Mouse (Mus musculus) ovary, adult 18-20 months (tissue): Measurements from ENCODE around the gene Atp5d.
A peak's percentile ranks its signal among the peaks of the same experiment; 100 is the strongest.

Experiments
- DNase-seq: peaks from one replicate; pipeline ENCODE4 v3.0.0; 2022; ENCODE audit warnings: low spot score, mixed read lengths

The Atp5d gene

DNA sequence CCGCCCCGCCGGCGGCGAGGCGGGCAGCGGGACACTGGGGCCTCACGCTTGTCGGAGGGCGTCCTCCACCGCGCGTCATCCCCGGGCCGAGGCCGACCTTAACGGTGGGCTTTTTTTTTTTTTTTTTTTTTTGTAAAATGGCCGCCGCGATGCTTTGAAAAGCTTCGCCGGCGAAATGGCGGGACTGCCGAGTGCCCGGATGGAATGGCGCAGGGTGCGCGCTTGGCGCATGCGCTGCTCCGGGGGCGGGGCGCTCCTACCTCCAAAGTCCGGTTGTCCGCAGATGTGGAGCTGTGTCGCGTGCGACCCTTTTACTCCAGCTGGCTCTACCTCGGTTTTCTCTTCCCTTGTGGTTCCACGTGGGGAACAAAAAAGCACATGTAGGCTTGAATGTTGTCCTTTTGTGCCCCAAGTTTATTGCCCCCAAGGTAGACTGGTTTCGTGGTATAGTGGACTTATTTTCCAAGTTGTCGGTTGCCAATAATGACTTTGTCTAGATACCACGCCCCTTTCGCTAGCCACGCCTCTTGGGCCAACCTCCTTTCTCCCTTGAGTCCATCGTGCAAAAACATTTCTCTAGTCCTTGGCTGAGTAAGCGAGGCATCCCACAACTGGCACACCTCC, 29.7 kb downstream of the Atp5d start:
- peak; percentile 88 for DNase-seq

- DNase-seq, result no peak
Observed at GRCm38 (mm10) chr10:80169070-80169469, 30.6 kb downstream of the Atp5d start.

DNA sequence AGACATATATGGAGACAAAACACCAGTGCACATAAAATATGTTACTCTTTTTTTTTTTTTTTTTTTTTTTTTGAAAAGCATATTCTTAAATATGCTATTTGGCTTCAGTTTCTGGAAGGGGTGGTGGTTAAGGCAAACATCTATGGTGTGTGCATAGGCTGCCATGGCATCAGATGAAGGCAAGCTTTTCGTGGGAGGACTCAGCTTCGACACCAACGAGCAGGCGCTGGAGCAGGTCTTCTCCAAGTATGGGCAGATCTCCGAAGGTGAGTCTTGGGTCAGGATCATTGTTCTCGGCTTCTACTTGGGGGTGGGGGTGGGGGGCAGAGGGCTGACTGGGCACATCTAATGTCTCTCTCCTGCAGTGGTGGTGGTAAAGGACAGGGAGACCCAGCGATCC, 31.2 kb downstream of the Atp5d start:
- no peak for DNase-seq

- no peak for DNase-seq
Observed at GRCm38 (mm10) chr10:80170052-80170451, 31.6 kb downstream of the Atp5d start.

DNA sequence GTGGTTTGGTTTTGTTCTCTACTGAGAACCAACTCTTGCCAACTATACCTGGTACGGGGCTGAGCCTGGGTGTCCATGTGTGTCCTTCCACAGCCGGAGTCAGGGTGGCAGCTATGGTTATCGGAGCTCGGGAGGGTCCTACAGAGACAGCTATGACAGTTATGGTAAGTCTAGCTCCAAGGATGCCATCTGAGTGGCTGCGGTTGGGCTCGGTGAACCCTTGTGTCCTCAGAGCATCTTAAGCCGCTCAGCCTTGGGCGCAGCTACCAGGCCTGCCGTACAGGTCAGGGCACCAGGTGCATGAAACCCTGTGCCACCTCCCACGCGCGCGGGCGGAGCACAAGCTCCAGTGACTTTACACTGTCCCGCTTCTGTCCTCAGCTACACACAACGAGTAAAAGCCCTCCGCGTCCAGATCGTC, 32.2 kb downstream of the Atp5d start:
- DNase-seq, result no peak

- no peak for DNase-seq
Observed at GRCm38 (mm10) chr10:80171252-80171651, 32.8 kb downstream of the Atp5d start.

GRCm38 (mm10) chr10:80171760-80172526, 33.5 kb downstream of the Atp5d start:
- no peak for DNase-seq

DNA sequence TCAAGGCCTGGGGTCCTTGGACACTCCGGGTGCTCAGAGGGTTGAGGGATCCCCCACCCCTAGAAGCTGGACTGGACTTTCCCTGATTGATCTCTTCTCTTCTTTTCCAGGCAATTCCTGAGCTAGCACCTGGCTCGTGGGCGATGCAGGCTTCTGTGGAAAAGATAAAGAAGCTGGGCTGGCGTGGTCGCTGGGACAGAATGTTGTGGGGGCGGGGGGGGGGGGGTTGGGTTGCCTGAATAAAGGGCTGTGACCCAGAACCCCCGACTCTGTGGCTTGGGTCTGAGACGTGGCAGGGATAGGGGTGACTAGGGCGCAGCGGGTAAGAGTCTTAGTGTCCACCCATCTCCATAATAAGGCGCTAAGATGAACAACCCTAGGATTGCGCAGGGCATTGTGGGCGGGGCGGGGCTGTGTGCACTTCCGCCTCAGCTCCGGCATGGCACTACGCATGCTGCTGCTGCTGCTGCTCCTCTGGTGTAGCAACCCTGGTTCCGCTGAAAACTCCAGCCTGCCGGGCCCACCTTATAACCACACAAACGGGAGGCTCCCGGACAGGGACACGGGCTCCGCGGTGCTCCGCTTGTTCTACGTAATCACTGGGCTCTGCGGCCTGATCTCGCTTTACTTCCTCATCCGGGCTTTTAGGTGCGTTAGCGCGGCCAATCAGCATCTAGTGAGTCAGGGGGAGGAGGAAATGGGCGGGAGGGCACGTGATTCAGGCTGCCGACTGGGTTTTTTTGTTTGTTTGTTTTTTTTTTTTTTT, 34.3 kb downstream of the Atp5d start, which contains the start of gene 1600002K03Rik:
TSS of gene 1600002K03Rik (plus strand) at position 418 of the 766 bp plus-strand sequence.
- peak; percentile 84 for DNase-seq

- no peak for DNase-seq
Observed at GRCm38 (mm10) chr10:80173358-80173757, 34.9 kb downstream of the Atp5d start.

GRCm38 (mm10) chr10:80173955-80174640, 35.7 kb downstream of the Atp5d start:
- no peak for DNase-seq

DNA sequence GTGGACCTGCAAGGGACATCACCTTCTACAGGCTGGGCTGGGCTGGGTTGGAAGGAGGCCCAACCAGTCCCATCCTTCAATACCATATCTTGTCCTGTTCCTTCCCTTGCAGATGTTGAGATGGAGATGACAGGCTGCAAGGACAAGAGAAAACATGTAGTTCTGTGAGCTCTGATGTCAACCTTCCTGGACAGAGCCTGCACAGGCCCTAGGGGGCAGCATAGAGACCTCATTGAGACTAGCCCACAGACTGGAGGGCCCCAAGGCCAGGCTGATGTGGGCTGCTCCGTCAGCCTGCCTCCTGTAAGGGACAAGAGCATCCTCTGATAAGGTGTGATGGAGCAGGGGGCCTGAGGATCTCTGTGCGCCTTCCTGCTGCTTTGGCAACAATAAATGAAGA, 36.3 kb downstream of the Atp5d start:
- DNase-seq, result no peak

DNA sequence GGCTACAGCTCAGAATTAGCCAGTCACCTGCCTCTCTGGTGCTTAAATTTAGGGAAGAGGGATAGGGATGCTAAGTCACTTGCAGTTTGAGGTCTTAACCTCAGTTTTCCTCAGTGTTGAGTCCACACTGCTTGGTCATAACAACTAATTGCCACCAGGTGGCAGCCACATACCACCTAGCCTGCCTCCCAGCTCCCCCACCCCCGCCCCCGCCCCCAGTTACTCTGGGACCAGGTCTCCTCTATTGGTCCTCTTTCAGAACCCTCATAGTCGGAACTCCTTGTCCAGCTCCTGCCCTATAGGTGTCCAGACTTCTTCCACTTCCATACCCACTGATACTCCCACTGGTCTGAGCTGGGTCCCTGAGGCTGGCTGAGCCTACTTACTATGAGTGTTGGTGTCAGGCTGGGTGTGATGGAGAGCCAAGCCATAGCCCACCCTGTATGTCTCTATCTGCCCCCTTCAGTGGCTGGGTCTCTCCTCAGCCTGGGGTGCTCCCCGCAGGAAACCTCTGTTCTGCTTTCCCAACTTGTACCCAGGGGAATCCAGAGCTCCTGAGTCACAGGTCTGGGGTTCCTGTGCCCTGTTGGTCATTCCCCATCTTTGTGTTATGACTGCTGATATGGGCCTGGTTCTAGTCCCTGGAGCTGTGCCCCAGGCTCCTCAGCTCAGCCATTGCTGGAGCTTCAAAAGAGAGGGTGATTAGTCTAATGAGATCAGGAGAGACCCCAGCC, 37.3 kb downstream of the Atp5d start:
- no peak for DNase-seq

GRCm38 (mm10) chr10:80176270-80176834, 37.9 kb downstream of the Atp5d start:
- DNase-seq, result no peak

DNA sequence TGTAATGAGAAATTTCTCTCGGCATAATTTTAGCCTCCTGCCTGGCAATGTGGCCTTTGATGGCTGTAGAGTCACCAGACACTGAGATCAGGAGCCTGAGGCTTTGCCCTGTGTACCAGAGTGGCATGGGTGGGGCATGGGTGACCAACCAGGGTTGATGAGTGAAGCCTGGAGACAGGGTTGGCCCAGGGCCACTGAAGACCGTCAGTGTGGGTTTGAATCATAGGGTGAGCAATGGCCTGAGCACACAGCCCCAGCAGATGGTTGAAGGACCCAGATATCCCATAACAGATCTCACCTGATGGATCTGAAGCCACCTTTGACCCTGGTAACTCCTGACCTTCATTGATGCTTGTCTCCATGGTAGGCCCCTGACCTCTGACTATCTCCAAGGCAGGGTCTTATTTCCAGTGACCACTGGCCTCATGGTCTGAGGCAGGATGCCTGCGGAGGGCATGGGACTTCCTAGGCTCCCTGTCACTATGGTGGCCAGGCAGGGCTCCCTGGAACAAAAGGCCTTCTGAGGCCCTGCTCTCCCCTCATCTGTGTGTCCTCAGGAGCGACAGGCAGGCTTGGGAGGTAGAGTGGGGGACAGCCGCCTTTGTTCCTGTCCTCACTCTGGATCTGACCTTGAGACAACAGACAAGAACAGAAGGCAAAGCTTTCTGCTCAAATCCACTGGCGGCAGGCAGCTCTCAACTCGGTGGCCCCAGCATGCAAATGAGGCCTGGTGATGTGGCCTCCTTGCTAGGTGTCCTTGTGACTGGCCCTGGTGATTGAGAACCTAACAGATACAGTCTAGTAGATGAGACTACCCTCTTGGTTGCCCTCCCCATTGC, 39.2 kb downstream of the Atp5d start:
- no peak for DNase-seq

DNA sequence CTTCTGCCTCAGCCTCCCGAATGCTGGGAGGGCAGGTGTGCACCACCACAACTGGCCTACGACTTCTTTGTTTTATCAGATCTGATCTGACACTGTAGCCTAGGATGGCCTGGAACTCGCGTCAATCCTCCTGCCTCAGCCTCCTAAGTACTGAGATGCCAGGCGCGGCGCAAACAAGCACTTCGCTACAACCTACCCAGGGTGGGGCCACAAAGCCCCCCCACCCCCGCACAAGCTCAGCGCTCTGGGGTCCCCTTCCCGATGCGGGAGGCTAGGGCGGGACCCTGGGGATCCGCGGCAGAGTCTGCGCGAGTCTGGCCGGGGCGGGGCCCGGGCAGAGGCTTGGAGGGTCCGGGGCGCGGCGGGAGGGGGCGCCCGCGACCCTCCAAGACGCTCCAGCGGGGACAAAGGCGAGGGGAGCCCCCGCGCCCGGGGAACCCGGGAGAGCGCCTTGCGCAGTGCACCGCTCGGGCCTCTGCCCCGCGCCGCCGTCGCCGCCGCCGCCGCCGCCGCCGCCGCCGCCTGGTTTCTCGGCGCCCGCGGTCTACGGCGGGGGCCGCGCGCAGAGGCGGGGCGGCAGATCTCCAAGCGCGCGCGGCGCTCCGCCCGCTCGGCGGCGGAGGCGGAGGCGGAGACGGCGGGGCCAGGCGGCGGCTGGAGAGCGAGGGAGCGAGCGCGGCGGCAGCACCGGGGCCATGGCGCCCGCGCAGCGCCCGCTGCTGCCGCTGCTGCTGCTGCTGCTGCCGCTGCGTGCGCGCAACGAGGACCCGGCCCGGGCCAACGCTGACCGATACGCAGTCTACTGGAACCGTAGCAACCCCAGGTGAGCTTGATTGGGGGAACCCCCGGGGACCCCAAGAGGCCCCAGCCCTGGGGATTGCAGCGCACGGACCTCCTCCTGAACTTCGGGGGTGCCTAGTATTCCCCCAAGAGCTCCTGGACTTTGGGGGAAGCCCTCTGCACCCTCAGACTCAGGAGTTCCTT, 40.9 kb downstream of the Atp5d start, which contains the start of gene Efna2:
TSS of gene Efna2 (plus strand) at position 415 of the 984 bp plus-strand sequence.
- no peak for DNase-seq

GRCm38 (mm10) chr10:80180288-80180687, 41.9 kb downstream of the Atp5d start:
- DNase-seq, result no peak

DNA sequence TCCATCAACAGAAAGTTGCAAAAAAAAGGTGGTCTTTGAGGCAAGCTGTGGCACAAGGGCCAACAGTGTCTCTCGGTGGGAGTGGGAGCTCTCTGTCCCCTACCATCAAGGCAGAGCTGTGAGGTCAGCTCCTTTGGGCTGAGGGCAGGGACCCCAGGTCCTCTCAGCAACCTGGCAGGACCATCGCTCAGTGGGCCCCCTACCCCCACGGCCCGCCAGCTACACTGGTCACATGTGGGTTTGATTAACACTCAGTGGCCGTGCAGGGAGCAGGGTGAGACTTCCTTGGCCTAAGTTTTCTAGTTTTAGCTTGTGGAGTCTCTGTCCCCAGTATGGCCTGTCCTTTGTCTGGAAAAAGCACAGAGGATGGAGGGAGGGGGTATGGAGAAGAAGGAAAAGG, 42.4 kb downstream of the Atp5d start:
- DNase-seq, result no peak

- DNase-seq, result no peak
Observed at GRCm38 (mm10) chr10:80182547-80182946, 44.1 kb downstream of the Atp5d start.

- no peak for DNase-seq
Observed at GRCm38 (mm10) chr10:80186649-80187048, 48.2 kb downstream of the Atp5d start.
